Mouse (Mus musculus): Measurements from ENCODE around the gene Rab7. TPM values are rescaled to one million over a fixed set of nuclear protein-coding genes. Genes with fewer than 3 reads are reported as not detected.

Gene Rab7
- polyA plus RNA-seq, 1 experiment from 2014 or later: 224 TPM

DNA sequence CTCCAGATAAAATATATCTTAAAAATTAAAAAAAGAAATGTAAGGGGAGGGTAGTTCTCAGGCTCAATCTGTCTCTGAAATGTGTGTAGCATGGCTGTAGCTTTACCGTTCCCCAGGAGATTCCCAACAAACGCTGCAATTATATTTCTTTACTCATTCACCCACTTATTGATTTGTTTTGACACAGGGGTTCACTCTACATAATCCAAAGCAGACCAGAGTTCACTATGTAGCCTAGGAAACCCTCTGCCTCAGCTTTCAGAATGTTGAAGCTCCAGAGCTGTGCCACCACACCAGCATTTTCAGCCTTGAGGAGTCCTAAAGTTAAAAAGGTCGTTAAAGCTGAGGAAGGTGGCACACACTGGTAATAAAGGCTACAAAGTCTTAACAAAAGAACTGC is 20.9 kb upstream of the Rab7 start:
- Histone ChIP-seq H3K4me3 (replicated peaks) (no peak overlapping the region), H3K27me3 (peaks cover 5% of the 10 kb centered on the region; the same call in 1 of the 2 replicates), H3K36me3 (no peaks in the 10 kb centered on the region), H3K9ac (no peak overlapping the region), H3K27ac (no peak overlapping the region), H3K4me2 (no peak overlapping the region), H3K4me1 (no peaks in the 10 kb centered on the region), H3K9me3 (replicated peaks) (no peaks in the 10 kb centered on the region)
- 58% methylated on average over 3 of the region's 3 CpGs for WGBS
- ATAC-seq (replicated peaks; ENCODE audit: low FRiP score): no peak

- Histone ChIP-seq H3K27me3 (peaks cover 3% of the 10 kb centered on the region; the same call in 1 of the 2 replicates), H3K27ac (peak overlapping the region; percentile 73)
Measured at GRCm38 (mm10) chr6:88065116-88065515, 20.0 kb upstream of the Rab7 start.

DNA sequence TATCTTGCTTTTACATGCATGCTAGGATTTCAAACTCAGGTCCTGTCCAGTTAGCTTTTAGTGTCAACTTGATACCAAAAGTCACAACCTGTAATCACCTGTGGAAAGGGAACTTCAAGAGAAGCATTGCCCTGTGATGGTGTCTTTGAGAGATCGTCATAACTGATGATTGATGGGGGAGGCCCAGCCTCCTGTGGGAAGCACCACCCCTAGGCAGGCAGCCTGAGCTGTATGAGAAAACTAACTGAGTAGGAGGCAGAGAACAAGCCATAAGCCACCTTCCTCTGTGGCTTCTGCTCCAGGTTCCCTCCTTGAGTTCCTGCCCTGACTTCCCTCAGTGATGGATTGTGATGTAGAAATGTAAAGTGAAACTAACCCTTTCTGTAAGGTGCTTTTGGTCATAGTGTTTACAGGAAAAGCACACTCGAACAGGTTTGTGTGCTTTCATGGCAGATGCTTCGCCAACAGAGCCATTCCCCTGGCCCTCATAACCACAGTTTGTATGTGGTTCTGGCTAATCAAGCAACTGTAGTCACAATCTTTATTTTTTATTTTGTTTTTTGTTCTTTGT is 19.1 kb upstream of the Rab7 start:
- no peak overlapping the region for H3K27ac ChIP-seq
- H3K4me2 ChIP-seq: no peak overlapping the region
- no peaks in the 10 kb centered on the region for H3K36me3 ChIP-seq
- ATAC-seq (replicated peaks; ENCODE audit: low FRiP score): no peak
- H3K9ac ChIP-seq: no peak overlapping the region
- no peaks in the 10 kb centered on the region for H3K4me1 ChIP-seq
- H3K4me3 ChIP-seq (replicated peaks): no peak overlapping the region
- WGBS: 88% methylated on average over 3 of the region's 3 CpGs
- no peaks in the 10 kb centered on the region for H3K9me3 ChIP-seq (replicated peaks)
- no peaks in the 10 kb centered on the region for H3K27me3 ChIP-seq

More at GRCm38 (mm10) chr6:88065116-88065515, 20.0 kb upstream of the Rab7 start:
- Histone ChIP-seq H3K9me3 (replicated peaks) (no peaks in the 10 kb centered on the region), H3K4me2 (no peak overlapping the region), H3K9ac (no peak overlapping the region), H3K4me1 (no peaks in the 10 kb centered on the region), H3K4me3 (replicated peaks) (no peak overlapping the region), H3K36me3 (no peaks in the 10 kb centered on the region)
- ATAC-seq (replicated peaks; ENCODE audit: low FRiP score): no peak
- WGBS: 62% methylated on average over 4 of the region's 4 CpGs

DNA sequence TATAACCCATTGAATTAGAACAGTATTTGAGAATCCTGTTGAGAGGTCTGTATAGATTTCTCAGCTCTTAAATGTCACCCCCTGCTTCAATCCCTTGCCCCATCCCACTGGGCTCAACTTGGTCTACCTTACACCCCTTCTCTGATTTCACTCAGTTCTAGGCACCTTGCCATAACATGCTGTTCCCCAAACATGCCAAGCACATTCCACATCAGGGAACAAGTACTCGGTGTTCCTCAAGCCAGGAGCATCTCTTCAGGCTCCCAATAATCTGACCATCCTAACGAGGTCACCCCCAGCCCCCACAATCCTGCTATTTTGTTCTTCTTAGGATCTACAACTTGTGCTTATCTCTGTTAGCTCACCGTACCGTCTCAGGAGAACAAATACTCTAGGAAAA is 17.3 kb upstream of the Rab7 start:
- no peaks in the 10 kb centered on the region for H3K27me3 ChIP-seq
- no peak for ATAC-seq (replicated peaks; ENCODE audit: low FRiP score)
- no peak overlapping the region for H3K27ac ChIP-seq
- H3K4me3 ChIP-seq (replicated peaks): no peak overlapping the region
- no peaks in the 10 kb centered on the region for H3K9me3 ChIP-seq (replicated peaks)
- no peaks in the 10 kb centered on the region for H3K36me3 ChIP-seq
- WGBS: 82% methylated on average over 4 of the region's 4 CpGs
- no peaks in the 10 kb centered on the region for H3K4me1 ChIP-seq
- H3K4me2 ChIP-seq: no peak overlapping the region
- no peak overlapping the region for H3K9ac ChIP-seq

- H3K9me3 ChIP-seq (replicated peaks): no peaks in the 10 kb centered on the region
- H3K9ac ChIP-seq: no peak overlapping the region
- no peaks in the 10 kb centered on the region for H3K27me3 ChIP-seq
- H3K4me1 ChIP-seq: no peaks in the 10 kb centered on the region
- no peak overlapping the region for H3K4me3 ChIP-seq (replicated peaks)
- 82% methylated on average over 4 of the region's 4 CpGs for WGBS
- H3K27ac ChIP-seq: no peak overlapping the region
- ATAC-seq (replicated peaks; ENCODE audit: low FRiP score): no peak
- no peak overlapping the region for H3K4me2 ChIP-seq
- H3K36me3 ChIP-seq: no peaks in the 10 kb centered on the region
Measured at GRCm38 (mm10) chr6:88061406-88061805, 16.3 kb upstream of the Rab7 start.

GRCm38 (mm10) chr6:88060602-88061001 is 15.5 kb upstream of the Rab7 start:
- Histone ChIP-seq H3K27me3 (no peaks in the 10 kb centered on the region), H3K4me1 (no peaks in the 10 kb centered on the region), H3K4me2 (no peak overlapping the region), H3K36me3 (no peaks in the 10 kb centered on the region), H3K27ac (no peak overlapping the region), H3K9me3 (replicated peaks) (no peaks in the 10 kb centered on the region), H3K9ac (no peak overlapping the region), H3K4me3 (replicated peaks) (no peak overlapping the region)
- 92% methylated on average over 4 of the region's 4 CpGs for WGBS
- ATAC-seq (replicated peaks; ENCODE audit: low FRiP score): no peak

- no peaks in the 10 kb centered on the region for H3K4me1 ChIP-seq
- no peak overlapping the region for H3K4me2 ChIP-seq
- H3K36me3 ChIP-seq: no peaks in the 10 kb centered on the region
- 80% methylated on average over 5 of the region's 5 CpGs for WGBS
- no peaks in the 10 kb centered on the region for H3K9me3 ChIP-seq (replicated peaks)
- no peak overlapping the region for H3K4me3 ChIP-seq (replicated peaks)
- no peak for ATAC-seq (replicated peaks; ENCODE audit: low FRiP score)
- no peak overlapping the region for H3K27ac ChIP-seq
- H3K27me3 ChIP-seq: no peaks in the 10 kb centered on the region
- H3K9ac ChIP-seq: no peak overlapping the region
Measured at GRCm38 (mm10) chr6:88059903-88060302, 14.8 kb upstream of the Rab7 start.

DNA sequence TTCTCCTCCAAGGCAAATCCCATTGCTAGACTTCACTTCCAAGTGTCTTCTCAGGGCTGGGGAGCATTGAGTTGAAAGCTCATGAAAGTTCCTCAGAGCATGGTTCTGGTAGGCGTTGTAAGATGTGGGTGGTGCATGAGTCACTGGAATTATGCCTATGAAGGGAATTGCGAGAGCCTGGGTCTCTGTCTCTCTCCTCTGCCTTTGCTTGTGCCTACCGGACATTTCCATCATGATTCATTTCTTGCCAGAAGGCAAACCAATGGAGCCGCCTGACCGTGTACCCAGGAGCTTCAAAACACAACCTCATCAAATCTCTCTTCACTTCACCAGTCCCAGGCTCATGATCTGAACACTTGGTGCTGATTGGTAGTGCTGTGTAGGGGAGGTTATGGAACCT is 11.8 kb upstream of the Rab7 start:
- Histone ChIP-seq H3K27me3 (no peaks in the 10 kb centered on the region), H3K27ac (no peak overlapping the region), H3K4me2 (no peak overlapping the region), H3K9me3 (replicated peaks) (no peaks in the 10 kb centered on the region), H3K9ac (no peak overlapping the region), H3K4me3 (replicated peaks) (no peak overlapping the region), H3K4me1 (no peaks in the 10 kb centered on the region), H3K36me3 (no peaks in the 10 kb centered on the region)
- 85% methylated on average over 5 of the region's 5 CpGs for WGBS
- no peak for ATAC-seq (replicated peaks; ENCODE audit: low FRiP score)

GRCm38 (mm10) chr6:88055663-88056062 is 10.6 kb upstream of the Rab7 start:
- ATAC-seq (replicated peaks; ENCODE audit: low FRiP score): no peak
- H3K36me3 ChIP-seq: no peaks in the 10 kb centered on the region

DNA sequence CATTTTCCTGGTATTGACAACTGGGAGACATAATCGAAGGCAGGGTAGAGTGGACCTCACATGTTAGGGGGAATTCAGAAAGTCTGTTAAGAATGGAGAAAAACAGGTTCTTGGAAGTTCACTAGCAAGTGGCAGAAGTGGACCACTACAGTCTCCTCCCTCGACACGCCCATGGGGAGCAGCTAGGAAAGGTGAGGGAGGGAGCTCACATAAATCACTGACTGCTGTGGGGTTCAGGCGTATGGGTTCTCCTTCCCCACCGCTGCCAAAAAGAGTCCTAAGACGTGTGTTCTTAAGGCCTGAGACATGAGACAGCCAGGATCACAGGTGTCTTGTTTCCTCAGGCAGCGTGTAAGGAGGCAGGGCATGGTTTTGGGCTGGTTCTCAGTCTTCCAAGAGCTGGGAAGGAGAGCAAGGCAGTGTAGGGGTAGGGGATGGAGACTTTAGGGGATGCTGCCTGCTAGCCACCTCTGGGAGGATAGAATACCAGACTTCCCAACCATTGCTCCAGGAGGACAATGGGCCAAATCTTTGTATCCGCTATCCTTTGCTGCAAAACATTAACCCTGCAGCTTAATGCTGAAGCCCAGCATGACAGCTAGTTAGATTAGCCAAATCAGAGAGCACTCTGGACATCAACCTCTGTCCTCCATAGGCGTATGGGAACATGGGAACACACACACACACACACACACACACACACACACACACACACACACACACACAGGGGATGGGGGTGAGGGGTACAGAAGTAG is 9.2 kb upstream of the Rab7 start:
- WGBS: 40% methylated on average over 9 of the region's 9 CpGs
- no peaks in the 10 kb centered on the region for H3K4me1 ChIP-seq
- H3K36me3 ChIP-seq: no peaks in the 10 kb centered on the region
- H3K4me3 ChIP-seq (replicated peaks): no peak overlapping the region
- H3K9ac ChIP-seq: no peak overlapping the region
- H3K27me3 ChIP-seq: no peaks in the 10 kb centered on the region
- H3K27ac ChIP-seq: no peak overlapping the region
- no peak for ATAC-seq (replicated peaks; ENCODE audit: low FRiP score)
- H3K4me2 ChIP-seq: no peak overlapping the region
- H3K9me3 ChIP-seq (replicated peaks): no peaks in the 10 kb centered on the region

More at GRCm38 (mm10) chr6:88055663-88056062, 10.6 kb upstream of the Rab7 start:
- H3K4me2 ChIP-seq: no peak overlapping the region
- H3K9me3 ChIP-seq (replicated peaks): no peaks in the 10 kb centered on the region
- WGBS: 70% methylated on average over 5 of the region's 5 CpGs
- H3K9ac ChIP-seq: no peak overlapping the region
- H3K4me1 ChIP-seq: no peaks in the 10 kb centered on the region
- no peak overlapping the region for H3K4me3 ChIP-seq (replicated peaks)
- H3K27me3 ChIP-seq: no peaks in the 10 kb centered on the region
- no peak overlapping the region for H3K27ac ChIP-seq

- H3K4me1 ChIP-seq: no peaks in the 10 kb centered on the region
- H3K27me3 ChIP-seq: no peaks in the 10 kb centered on the region
- H3K9me3 ChIP-seq (replicated peaks): no peaks in the 10 kb centered on the region
- no peaks in the 10 kb centered on the region for H3K36me3 ChIP-seq
- H3K4me3 ChIP-seq (replicated peaks): no peak overlapping the region
- no peak overlapping the region for H3K9ac ChIP-seq
- H3K27ac ChIP-seq: no peak overlapping the region
- WGBS: 54% methylated on average over 11 of the region's 11 CpGs
- H3K4me2 ChIP-seq: no peak overlapping the region
- no peak for ATAC-seq (replicated peaks; ENCODE audit: low FRiP score)
Measured at GRCm38 (mm10) chr6:88053228-88054080, 8.4 kb upstream of the Rab7 start.

GRCm38 (mm10) chr6:88051206-88051605 is 6.1 kb upstream of the Rab7 start:
- no peak overlapping the region for H3K4me2 ChIP-seq
- 93% methylated on average over 5 of the region's 5 CpGs for WGBS
- no peaks in the 10 kb centered on the region for H3K27me3 ChIP-seq
- H3K9me3 ChIP-seq (replicated peaks): no peaks in the 10 kb centered on the region
- H3K9ac ChIP-seq: no peak overlapping the region
- no peaks in the 10 kb centered on the region for H3K36me3 ChIP-seq
- no peak overlapping the region for H3K27ac ChIP-seq
- no peak for ATAC-seq (replicated peaks; ENCODE audit: low FRiP score)
- no peaks in the 10 kb centered on the region for H3K4me1 ChIP-seq
- no peak overlapping the region for H3K4me3 ChIP-seq (replicated peaks)
